Mouse (Mus musculus) intestine, postnatal 0 days (tissue): ENCODE data around the gene Pitpnm1. TPM values are rescaled to one million over a fixed set of nuclear protein-coding genes. Genes with fewer than 3 reads are reported as not detected.

Source experiments
- ATAC-seq: fragments of 200-750 bp; cut with Nextera tagmentation; 2 replicates; pipeline ENCODE4 v1.8.0; 2017; ENCODE audit warnings: mild to moderate bottlenecking, moderate TSS enrichment, moderate library complexity
- H3K27ac ChIP-seq: fragments of 300-500 bp; sonication (generic); 2 replicates; pipeline ENCODE4 v1.5.1; 2014; ENCODE audit warnings: mild to moderate bottlenecking, low read depth, low read length, moderate library complexity
- H3K27me3 ChIP-seq: fragments of 300-500 bp; sonication (generic); replicated peaks from 2 replicates; pipeline ENCODE4 v1.6.1; 2014; ENCODE audit warnings: low read length, mixed read lengths; ENCODE audit not compliant: control insufficient read depth, insufficient read depth
- H3K36me3 ChIP-seq: fragments of 300-500 bp; sonication (generic); 2 replicates; pipeline ENCODE4 v1.6.1; 2014; ENCODE audit warnings: mild to moderate bottlenecking, moderate library complexity; ENCODE audit not compliant: control insufficient read depth, insufficient read depth
- H3K4me1 ChIP-seq: fragments of 300-500 bp; sonication (generic); replicated peaks from 2 replicates; pipeline ENCODE4 v1.6.1; 2014; ENCODE audit warnings: antibody characterized with exemption, low read length, mixed read lengths; ENCODE audit not compliant: control insufficient read depth, insufficient read depth
- H3K4me2 ChIP-seq: fragments of 300-500 bp; sonication (generic); replicated peaks from 2 replicates; pipeline ENCODE4 v1.6.1; 2014; ENCODE audit warnings: low read depth, mild to moderate bottlenecking, moderate library complexity
- H3K4me3 ChIP-seq: fragments of 300-500 bp; sonication (generic); 2 replicates; pipeline ENCODE4 v1.5.1; 2014; ENCODE audit warnings: low read depth, low read length
- H3K9ac ChIP-seq: fragments of 300-500 bp; sonication (generic); 2 replicates; pipeline ENCODE4 v1.6.1; 2014; ENCODE audit warnings: mild to moderate bottlenecking, low read depth, low read length
- H3K9me3 ChIP-seq: fragments of 300-500 bp; sonication (generic); 2 replicates; pipeline ENCODE4 v1.6.1; 2016; ENCODE audit warnings: mixed run types; ENCODE audit not compliant: control insufficient read depth
- CTCF ChIP-seq: sonication (generic); IDR thresholded peaks from 2 replicates; pipeline ENCODE4 v1.5.1; 2016; ENCODE audit warnings: low read depth, mild to moderate bottlenecking, control low read depth, antibody characterized with exemption, moderate library complexity
- WGBS: fragments of 180-500 bp; shearing (Covaris S2); extraction: QIAGEN DNeasy Blood & Tissue Kit; methylation state at CpG from one replicate; pipeline ENCODE4 v1.1.7; 2014; 5-methylcytosine and 5-hydroxymethylcytosine counted together
- polyA plus RNA-seq: library from polyadenylated mRNA; unstranded; fragments of >200 nt; fragmentation: Nextera tagmentation; extraction: Ambion mirVana; gene quantifications from 2 replicates; pipeline ENCODE4 v1.2.1, GENCODE M21; 2015

Gene Pitpnm1
- polyA plus RNA-seq, 1 experiment from 2014 or later: 13.7 TPM

DNA sequence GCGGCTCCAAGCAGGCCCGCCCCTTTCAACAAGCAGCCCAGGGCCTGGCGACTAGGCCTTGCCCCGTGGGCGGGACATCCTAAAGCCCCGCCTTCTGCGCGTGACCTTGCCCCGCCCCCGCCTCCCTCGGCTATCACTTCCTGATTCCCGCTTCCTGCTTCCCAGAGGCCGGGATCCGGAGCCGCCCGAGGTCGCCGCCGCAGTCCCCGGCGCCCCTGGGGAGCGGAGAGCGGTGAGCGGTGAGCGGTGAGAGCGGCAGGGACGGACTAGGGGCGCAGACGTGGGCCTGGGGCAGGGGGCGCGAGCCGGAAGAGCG, 48.7 kb downstream of the Pitpnm1 start, which contains the start of gene Coro1b:
Gene Coro1b (plus strand): TSS at position 129 of the 316 bp plus-strand sequence.
- no peak for TF ChIP-seq CTCF
- Histone ChIP-seq H3K9ac (peak within 1 kb of the TSS; percentile 95), H3K4me2 (peak within 1 kb of the TSS; percentile 80), H3K27me3 (no peaks in the 10 kb centered on the region), H3K9me3 (no peaks in the 10 kb centered on the region), H3K27ac (peak within 1 kb of the TSS; percentile 95), H3K4me1 (peaks cover 9% of the 10 kb centered on the region; the same call in 1 of the 2 replicates), H3K36me3 (peaks cover 35% of the 10 kb centered on the region), H3K4me3 (peak within 1 kb of the TSS; percentile 84)
- peak; percentile 85 for ATAC-seq
- under 1% methylated on average over 33 of the region's 33 CpGs for whole genome bisulfite sequencing

DNA sequence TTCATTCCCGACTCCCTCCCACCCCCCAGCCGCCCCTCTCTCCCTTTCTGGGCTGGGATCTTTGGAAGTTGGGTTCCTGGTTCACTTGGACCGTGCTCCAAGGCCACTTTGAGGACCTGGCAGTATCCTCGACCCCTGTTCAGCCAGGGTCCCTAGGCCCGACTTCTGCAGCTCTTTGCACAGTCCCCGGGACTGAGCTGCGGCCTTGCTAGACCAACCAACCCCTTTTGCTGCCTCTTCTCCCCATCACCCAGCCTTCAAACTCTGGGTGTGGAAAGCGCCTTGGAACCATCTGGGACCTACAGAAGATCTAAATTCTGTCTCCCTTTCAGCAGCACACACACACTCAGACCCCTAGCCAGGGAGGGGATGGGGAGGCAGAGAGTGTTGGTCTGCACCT, 49.0 kb downstream of the Pitpnm1 start:
- no peak for TF ChIP-seq CTCF
- Histone ChIP-seq H3K27ac (peak overlapping the region; percentile 95), H3K27me3 (no peaks in the 10 kb centered on the region), H3K9me3 (no peaks in the 10 kb centered on the region), H3K4me1 (peaks cover 9% of the 10 kb centered on the region; the same call in 1 of the 2 replicates), H3K9ac (peak overlapping the region; percentile 95), H3K4me3 (peak overlapping the region; percentile 84), H3K36me3 (peaks cover 39% of the 10 kb centered on the region), H3K4me2 (peak overlapping the region; percentile 80)
- no peak for ATAC-seq
- 3% methylated on average over 7 of the region's 8 CpGs for WGBS

GRCm38 (mm10) chr19:4149283-4149682, 49.5 kb downstream of the Pitpnm1 start:
- Histone ChIP-seq H3K4me3 (peak overlapping the region; percentile 84), H3K27ac (peak overlapping the region; percentile 95), H3K9me3 (no peaks in the 10 kb centered on the region), H3K27me3 (no peaks in the 10 kb centered on the region), H3K4me1 (peaks cover 9% of the 10 kb centered on the region; the same call in 1 of the 2 replicates), H3K36me3 (peaks cover 43% of the 10 kb centered on the region), H3K4me2 (peak overlapping the region; percentile 80), H3K9ac (peak overlapping the region; percentile 95)
- TF ChIP-seq CTCF: no peak
- WGBS: 68% methylated on average over 11 of the region's 11 CpGs
- no peak; the same call in 1 of the 2 replicates for ATAC-seq

DNA sequence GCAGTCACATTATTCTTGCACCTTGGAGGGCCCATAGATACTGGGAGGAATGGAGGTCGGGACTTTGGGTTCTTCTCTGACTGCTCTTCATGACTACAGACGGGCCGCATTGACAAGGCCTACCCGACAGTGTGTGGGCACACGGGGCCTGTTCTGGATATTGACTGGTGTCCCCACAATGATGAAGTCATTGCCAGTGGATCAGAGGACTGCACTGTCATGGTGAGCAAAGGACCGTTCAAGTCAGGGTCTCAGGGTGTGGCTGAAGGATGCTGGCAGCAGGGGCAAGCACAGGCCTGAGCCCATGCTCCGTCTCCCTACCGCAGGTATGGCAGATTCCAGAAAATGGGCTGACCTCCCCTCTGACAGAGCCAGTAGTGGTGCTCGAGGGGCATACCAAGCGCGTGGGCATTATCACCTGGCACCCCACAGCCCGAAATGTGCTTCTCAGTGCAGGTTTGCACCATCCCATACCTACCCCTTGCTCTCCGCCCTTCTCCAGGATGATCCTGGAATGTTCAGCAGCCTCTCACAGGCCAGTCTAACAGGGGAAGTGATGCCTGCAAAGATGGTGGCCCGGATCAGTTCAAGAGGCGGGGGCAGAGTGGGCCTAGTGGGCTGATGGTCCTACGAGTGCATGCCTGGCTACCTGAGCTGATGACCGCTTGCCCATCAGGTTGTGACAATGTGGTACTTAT, 50.1 kb downstream of the Pitpnm1 start:
- WGBS: 86% methylated on average over 17 of the region's 17 CpGs
- peaks cover 43% of the 10 kb centered on the region for H3K36me3 ChIP-seq
- no peak for TF ChIP-seq CTCF
- no peak overlapping the region for H3K9ac ChIP-seq
- H3K4me1 ChIP-seq: peaks cover 9% of the 10 kb centered on the region; the same call in 1 of the 2 replicates
- no peaks in the 10 kb centered on the region for H3K9me3 ChIP-seq
- no peak; the same call in 1 of the 2 replicates for ATAC-seq
- peak overlapping the region; percentile 84; the same call in 1 of the 2 replicates for H3K4me3 ChIP-seq
- peak overlapping the region; percentile 80 for H3K4me2 ChIP-seq
- peak overlapping the region; percentile 7; the same call in 1 of the 2 replicates for H3K27ac ChIP-seq
- no peaks in the 10 kb centered on the region for H3K27me3 ChIP-seq

DNA sequence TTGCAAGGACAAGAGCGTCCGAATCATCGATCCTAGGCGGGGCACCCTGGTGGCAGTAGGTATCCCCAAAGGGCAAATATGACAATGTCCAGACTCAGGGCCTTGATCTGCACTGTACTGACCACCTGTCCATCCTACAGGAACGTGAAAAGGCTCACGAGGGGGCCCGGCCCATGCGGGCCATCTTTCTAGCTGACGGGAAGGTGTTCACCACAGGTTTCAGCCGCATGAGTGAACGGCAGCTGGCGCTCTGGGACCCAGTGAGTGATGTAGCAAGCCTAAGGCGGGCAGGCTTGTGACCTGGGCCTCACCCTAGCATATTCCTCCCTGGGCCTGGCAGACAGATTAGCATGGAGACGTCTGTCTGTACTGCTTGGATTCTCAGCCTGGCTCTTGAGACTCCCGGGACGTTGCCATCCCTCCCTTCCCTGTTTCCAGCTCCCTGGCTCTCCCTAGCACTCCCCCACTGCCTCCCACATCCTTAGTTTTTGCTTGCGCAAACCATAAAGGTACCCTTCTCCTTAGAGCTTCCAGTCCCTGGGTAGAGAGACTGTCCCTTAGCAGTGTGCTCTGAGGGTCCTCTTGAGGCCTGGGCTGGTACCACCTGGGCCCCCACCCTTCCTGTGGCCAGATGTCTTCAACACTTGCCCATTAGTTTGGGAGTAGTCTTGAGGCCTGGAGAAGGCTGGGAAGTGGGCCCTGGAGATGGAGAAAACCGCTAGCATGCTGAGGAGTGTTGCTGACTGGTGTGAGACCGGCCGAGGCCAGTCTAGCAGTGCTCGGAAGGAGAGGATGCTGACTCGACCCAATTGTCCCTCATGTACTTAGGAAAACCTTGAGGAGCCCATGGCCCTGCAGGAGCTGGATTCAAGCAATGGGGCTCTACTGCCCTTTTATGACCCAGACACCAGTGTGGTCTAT, 51.0 kb downstream of the Pitpnm1 start:
- H3K27ac ChIP-seq: no peak overlapping the region; the same call in 1 of the 2 replicates
- ATAC-seq: no peak
- H3K4me1 ChIP-seq: peaks cover 9% of the 10 kb centered on the region; the same call in 1 of the 2 replicates
- H3K27me3 ChIP-seq: no peaks in the 10 kb centered on the region
- H3K9ac ChIP-seq: no peak overlapping the region
- TF ChIP-seq CTCF: no peak
- H3K4me3 ChIP-seq: no peak overlapping the region
- H3K36me3 ChIP-seq: peaks cover 50% of the 10 kb centered on the region
- 86% methylated on average over 22 of the region's 22 CpGs for WGBS
- no peaks in the 10 kb centered on the region for H3K9me3 ChIP-seq
- H3K4me2 ChIP-seq: peak overlapping the region; percentile 80

- Histone ChIP-seq H3K36me3 (peaks cover 56% of the 10 kb centered on the region), H3K27me3 (no peaks in the 10 kb centered on the region), H3K27ac (no peak overlapping the region), H3K4me2 (no peak overlapping the region), H3K9me3 (no peaks in the 10 kb centered on the region), H3K4me3 (no peak overlapping the region), H3K9ac (no peak overlapping the region), H3K4me1 (peaks cover 9% of the 10 kb centered on the region; the same call in 1 of the 2 replicates)
- no peak for TF ChIP-seq CTCF
- WGBS: 71% methylated on average over 5 of the region's 5 CpGs
- no peak for ATAC-seq
Measured at GRCm38 (mm10) chr19:4151488-4151860, 51.7 kb downstream of the Pitpnm1 start.
